Comparison of ENCODE assay signal across 21 mouse cellular contexts in genomic region chr6:54197821-54198412, GRCm38 (mm10).
DNase-seq lines count a peak whose midpoint lies in the region; ATAC-seq and TF ChIP-seq lines count a peak whose summit lies in the region.
"Had no signal": no experiment of that assay in that cellular context is flagged by ENCODE, and none has a peak within 500 bp of the region (broad histone marks: within the 10 kb centered on the region; RNA-seq: fewer than 3 reads in every experiment).

No protein-coding gene starts in this region.

- no peak for TF ChIP-seq POLR2A in cerebellum, adult 2 months (IDR thresholded peaks at IDR 0.05; ENCODE audit: borderline replicate concordance, insufficient read depth, low read length)

- no peaks in the 10 kb centered on the region for H3K9me3 ChIP-seq in hindbrain, postnatal 0 days (ENCODE audit: low read length)
- no peaks in the 10 kb centered on the region for H3K9me3 ChIP-seq in hindbrain, embryonic 14.5 days (ENCODE audit: control insufficient read depth, low read length)
- H3K9me3 ChIP-seq in forebrain, embryonic 10.5 days, result no peaks in the 10 kb centered on the region
- H3K9me3 ChIP-seq: embryonic facial prominence, embryonic 13.5 days; forebrain, embryonic 13.5 days; hindbrain, embryonic 13.5 days had no signal

- 30% methylated on average over 5 of the region's 5 CpGs for WGBS in cerebellum, adult 2 months
- WGBS in hindbrain, postnatal 0 days, result 85% methylated on average over 5 of the region's 5 CpGs
- 88% methylated on average over 5 of the region's 5 CpGs for WGBS in hindbrain, embryonic 14.5 days
- 92% methylated on average over 5 of the region's 5 CpGs for WGBS in forebrain, embryonic 10.5 days

- peaks cover 34% of the 10 kb centered on the region for H3K4me1 ChIP-seq in cerebellum, adult 2 months (ENCODE audit: control insufficient read depth, insufficient read depth, low read length)
- H3K4me1 ChIP-seq in hindbrain, postnatal 0 days (ENCODE audit: insufficient read depth, low read length), result 0 out of 2 replicates have a peak, but pooled peaks cover 3% of the 10 kb centered on the region
- peaks cover 21% of the 10 kb centered on the region for H3K4me1 ChIP-seq in hindbrain, embryonic 14.5 days (replicated peaks; ENCODE audit: control insufficient read depth, insufficient read depth, low read length)
- peaks cover 26% of the 10 kb centered on the region for H3K4me1 ChIP-seq in forebrain, embryonic 10.5 days
- H3K4me1 ChIP-seq: embryonic facial prominence, embryonic 13.5 days had no signal

- no peak overlapping the region for H3K9ac ChIP-seq in hindbrain, postnatal 0 days (replicated peaks; ENCODE audit: low read length)
- no peak overlapping the region for H3K9ac ChIP-seq in hindbrain, embryonic 14.5 days
- H3K9ac ChIP-seq: embryonic facial prominence, embryonic 13.5 days; forebrain, embryonic 13.5 days; forebrain, postnatal 0 days; hindbrain, embryonic 13.5 days had no signal

- peak overlapping the region; percentile 60 for H3K27ac ChIP-seq in cerebellum, adult 2 months (ENCODE audit: insufficient read depth, low read length)
- H3K27ac ChIP-seq in hindbrain, postnatal 0 days, result no peak overlapping the region
- H3K27ac ChIP-seq in hindbrain, embryonic 14.5 days, result no peak overlapping the region
- no peak overlapping the region for H3K27ac ChIP-seq in forebrain, embryonic 10.5 days
- H3K27ac ChIP-seq: embryonic facial prominence, embryonic 13.5 days; forebrain, embryonic 13.5 days; gastrocnemius, adult 2 months; hindbrain, embryonic 13.5 days had no signal

- TF ChIP-seq CTCF in cerebellum, adult 2 months (IDR thresholded peaks at IDR 0.05; ENCODE audit: borderline replicate concordance, insufficient read depth, low read depth, low read length), result no peak
- TF ChIP-seq CTCF in hindbrain, postnatal 0 days (IDR thresholded peaks at IDR 0.05; ENCODE audit: low read depth), result no peak

- H3K27me3 ChIP-seq in cerebellum, adult 2 months (ENCODE audit: control insufficient read depth, insufficient read depth, low read length), result no peaks in the 10 kb centered on the region
- H3K27me3 ChIP-seq in hindbrain, postnatal 0 days (ENCODE audit: insufficient read depth, low read length), result no peaks in the 10 kb centered on the region
- no peaks in the 10 kb centered on the region for H3K27me3 ChIP-seq in hindbrain, embryonic 14.5 days (ENCODE audit: control insufficient read depth, insufficient read depth, low read length)
- no peaks in the 10 kb centered on the region; the same call in 1 of the 2 replicates for H3K27me3 ChIP-seq in forebrain, embryonic 10.5 days (ENCODE audit: poor library complexity, severe bottlenecking)
- H3K27me3 ChIP-seq: CH12.LX; embryonic facial prominence, embryonic 13.5 days; forebrain, embryonic 13.5 days; hindbrain, embryonic 13.5 days; Patski had no signal

- ATAC-seq in hindbrain, postnatal 0 days, result 0 out of 2 replicates have a peak, but pooled peaks have one; percentile 43
- ATAC-seq in hindbrain, embryonic 14.5 days (ENCODE audit: low FRiP score), result no peak
- ATAC-seq: activated CD4-positive, CD25-positive, alpha-beta regulatory T cell, adult 4 months; forebrain, embryonic 13.5 days; forebrain, postnatal 0 days; inflammation-experienced regulatory T-cells, adult 6 months; Patski had no signal

- no peaks in the 10 kb centered on the region for H3K36me3 ChIP-seq in hindbrain, postnatal 0 days (ENCODE audit: insufficient read depth, low read length)
- H3K36me3 ChIP-seq in hindbrain, embryonic 14.5 days (replicated peaks; ENCODE audit: control insufficient read depth, insufficient read depth), result no peaks in the 10 kb centered on the region
- H3K36me3 ChIP-seq in forebrain, embryonic 10.5 days (replicated peaks), result no peaks in the 10 kb centered on the region
- H3K36me3 ChIP-seq: embryonic facial prominence, embryonic 13.5 days; hindbrain, embryonic 13.5 days had no signal

- H3K4me2 ChIP-seq in hindbrain, postnatal 0 days (ENCODE audit: low read depth, low read length), result no peak overlapping the region
- no peak overlapping the region for H3K4me2 ChIP-seq in hindbrain, embryonic 14.5 days (replicated peaks)
- H3K4me2 ChIP-seq: embryonic facial prominence, embryonic 13.5 days; forebrain, embryonic 13.5 days; hindbrain, embryonic 13.5 days had no signal

- DNase-seq in cerebellum, adult 2 months, result peak; percentile 47 to 66
- no peak for DNase-seq in cerebellum, adult 11 months
- DNase-seq in hindbrain, postnatal 0 days (ENCODE audit: low spot score), result no peak
- no peak for DNase-seq in hindbrain, embryonic 14.5 days (ENCODE audit: low spot score)
- DNase-seq in cerebellum, adult 9-11 months, result peak; percentile 52
- peak; percentile 22 to 42 for DNase-seq in cerebellum, postnatal 36 days
- no peak for DNase-seq in forebrain, embryonic 10.5 days (ENCODE audit: extremely low spot score, low spot score)
- DNase-seq: adrenal gland, postnatal 14 days; forebrain, postnatal 0 days; gastrocnemius, adult 2 months; gastrocnemius, postnatal 25 days; heart, postnatal 10 days; heart, postnatal 4 days; kidney, adult 11 months had no signal

- no peak overlapping the region for H3K4me3 ChIP-seq in cerebellum, adult 2 months (replicated peaks; ENCODE audit: insufficient read depth, low read depth, low read length)
- no peak overlapping the region for H3K4me3 ChIP-seq in hindbrain, postnatal 0 days (ENCODE audit: low read length)
- no peak overlapping the region for H3K4me3 ChIP-seq in hindbrain, embryonic 14.5 days (replicated peaks; ENCODE audit: low read length)
- no peak overlapping the region for H3K4me3 ChIP-seq in forebrain, embryonic 10.5 days
- H3K4me3 ChIP-seq: embryonic facial prominence, embryonic 13.5 days; forebrain, embryonic 13.5 days; gastrocnemius, adult 2 months; hindbrain, embryonic 13.5 days had no signal

Comparison
In these comparisons a context has a peak if more than half of its experiments do, and no peak if none do; other contexts are left out.
1. DNase-seq: peak in cerebellum, adult 2 months (2 of 2), cerebellum, adult 9-11 months (single experiment) and cerebellum, postnatal 36 days (2 of 2); none in cerebellum, adult 11 months (single experiment), hindbrain, postnatal 0 days (single experiment), hindbrain, embryonic 14.5 days (single experiment) and forebrain, embryonic 10.5 days (single experiment).